Mouse (Mus musculus): Measurements from ENCODE around the gene Kat8. TPM values are rescaled to one million over a fixed set of nuclear protein-coding genes. Genes with fewer than 3 reads are reported as not detected.

Kat8 gene
- 32.7 TPM for polyA plus RNA-seq (2017; shearing (Covaris generic))

DNA sequence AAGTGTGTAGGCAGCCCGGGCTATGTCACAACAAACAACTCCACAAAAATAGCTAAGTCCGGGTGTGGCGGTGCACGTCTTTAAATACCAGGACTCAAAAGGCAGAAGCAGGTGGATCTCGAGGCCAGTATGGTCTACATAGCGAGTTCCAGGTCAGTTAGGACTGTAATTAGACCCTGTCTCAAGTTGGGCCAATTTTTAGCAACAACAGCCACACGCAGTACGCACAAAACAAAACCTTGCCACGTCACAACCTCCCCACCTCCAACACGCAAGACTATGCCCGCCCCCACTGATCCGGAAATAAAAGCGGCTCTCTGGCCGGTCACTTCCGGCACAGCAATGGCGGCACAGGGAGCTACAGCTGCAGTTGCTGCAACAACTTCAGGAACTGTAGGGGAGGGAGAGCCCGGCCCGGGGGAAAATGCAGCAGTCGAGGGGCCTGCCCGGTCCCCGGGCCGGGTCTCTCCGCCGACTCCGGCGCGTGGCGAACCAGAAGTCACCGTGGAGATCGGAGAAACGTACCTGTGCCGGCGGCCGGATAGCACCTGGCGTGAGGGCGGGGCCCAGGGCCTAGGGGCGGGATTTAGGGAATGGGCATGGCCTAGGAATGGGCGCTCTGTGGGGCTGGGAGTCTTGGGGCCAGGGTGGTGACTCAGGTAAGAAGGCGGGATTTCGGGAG is at the start of gene Kat8:
Gene Kat8, plus strand, starts transcription at position 327 of the 682 bp plus-strand sequence.

DNA sequence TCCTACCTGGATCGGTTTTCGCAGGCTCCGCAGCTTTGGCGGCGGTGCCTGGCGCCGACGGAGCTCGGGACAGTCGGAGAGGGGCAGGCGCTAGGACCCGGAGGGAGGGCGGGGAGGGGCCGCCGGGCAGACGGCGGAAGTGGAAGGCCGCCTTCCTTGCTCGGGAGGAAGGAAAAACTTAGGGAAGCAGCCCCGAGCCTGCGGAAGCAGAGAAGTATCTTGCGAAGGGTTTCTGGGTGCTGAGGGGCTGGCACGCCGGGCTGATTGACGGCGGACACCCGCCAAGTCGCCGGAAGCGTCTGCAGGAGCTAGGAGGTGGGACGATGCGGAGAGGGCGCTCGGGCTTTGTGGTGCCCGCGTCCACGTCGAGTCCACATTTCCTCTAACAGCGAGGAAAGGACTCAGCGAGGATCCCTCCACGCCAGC is 36.3 kb upstream of the Kat8 start, which contains the start of gene Zfp646:
Gene Zfp646, plus strand, starts transcription at position 181 of the 426 bp plus-strand sequence.

DNA sequence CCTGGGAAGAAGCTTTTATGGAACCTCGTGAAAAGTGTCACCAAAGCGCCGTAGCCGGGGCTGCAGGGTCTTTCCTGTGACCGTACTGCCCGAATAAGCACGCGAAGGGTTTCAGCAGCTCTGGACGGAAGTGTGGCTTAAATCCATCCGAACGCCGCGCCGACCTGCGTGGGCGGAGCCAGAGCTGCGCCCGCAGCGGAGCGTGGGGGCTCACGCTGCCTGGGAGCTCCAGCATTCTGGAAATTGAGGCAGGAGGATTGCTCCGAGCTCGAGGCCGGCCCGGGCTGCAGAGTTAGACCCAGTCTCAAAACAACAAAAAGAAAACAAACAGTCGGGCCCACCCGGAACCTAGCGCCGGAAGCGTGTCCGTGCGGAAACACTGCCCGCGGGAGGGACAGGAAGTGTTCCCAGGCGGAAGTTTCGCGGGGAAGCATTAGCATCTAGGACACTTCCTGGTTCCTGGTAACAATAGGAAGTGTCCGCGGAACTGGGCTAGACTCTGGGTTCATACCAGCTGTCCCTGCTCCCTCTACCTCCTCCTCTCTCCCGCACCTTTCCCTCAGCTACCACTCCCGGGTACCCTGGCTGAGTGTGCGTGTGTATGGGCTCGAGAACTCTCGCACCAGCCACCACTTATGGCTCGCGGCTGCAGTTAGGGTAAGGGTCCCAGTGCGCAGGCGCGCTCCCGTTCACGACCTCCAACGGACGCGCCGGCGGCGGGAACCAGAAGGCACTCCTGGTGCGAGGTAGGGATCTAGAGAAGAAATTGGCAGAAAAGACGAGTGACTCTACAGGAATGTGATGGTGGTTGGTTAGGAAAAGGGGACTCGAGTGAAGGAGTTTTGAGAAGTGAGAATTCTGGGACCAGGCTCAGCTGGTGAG is 35.6 kb upstream of the Kat8 start, which contains the start of gene Zfp668:
Gene Zfp668, minus strand, starts transcription at position 362 of the 882 bp plus-strand sequence.

GRCm38 (mm10) chr7:127890798-127891197 is 21.5 kb upstream of the Kat8 start, which contains the start of gene Prss53:
Prss53 (minus strand) TSS chr7:127890970.

DNA sequence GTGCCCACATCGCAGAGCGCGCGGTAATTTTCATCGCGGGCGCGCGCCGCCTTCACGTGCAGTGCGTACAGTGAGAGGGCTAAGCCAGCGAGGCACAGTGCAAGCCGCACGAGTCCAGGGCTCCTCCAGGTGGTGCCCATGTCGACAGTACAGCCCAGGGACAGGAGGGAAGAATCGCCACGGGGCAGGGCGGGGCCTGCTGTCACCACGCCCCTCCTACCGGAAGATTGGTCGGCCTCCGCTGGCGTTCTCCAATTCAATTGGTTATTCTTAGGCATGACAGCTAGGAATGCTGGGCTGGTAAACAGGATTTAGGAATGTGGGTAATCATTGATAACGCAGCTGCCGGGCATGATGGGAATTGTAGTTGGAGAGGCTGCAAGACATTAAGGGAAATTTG is 16.9 kb upstream of the Kat8 start, which contains the start of the genes Gm21974 and Vkorc1:
Gene Gm21974, minus strand, starts transcription at position 13 of the 400 bp plus-strand sequence.
Gene Vkorc1, minus strand, starts transcription at position 176 of the 400 bp plus-strand sequence.

DNA sequence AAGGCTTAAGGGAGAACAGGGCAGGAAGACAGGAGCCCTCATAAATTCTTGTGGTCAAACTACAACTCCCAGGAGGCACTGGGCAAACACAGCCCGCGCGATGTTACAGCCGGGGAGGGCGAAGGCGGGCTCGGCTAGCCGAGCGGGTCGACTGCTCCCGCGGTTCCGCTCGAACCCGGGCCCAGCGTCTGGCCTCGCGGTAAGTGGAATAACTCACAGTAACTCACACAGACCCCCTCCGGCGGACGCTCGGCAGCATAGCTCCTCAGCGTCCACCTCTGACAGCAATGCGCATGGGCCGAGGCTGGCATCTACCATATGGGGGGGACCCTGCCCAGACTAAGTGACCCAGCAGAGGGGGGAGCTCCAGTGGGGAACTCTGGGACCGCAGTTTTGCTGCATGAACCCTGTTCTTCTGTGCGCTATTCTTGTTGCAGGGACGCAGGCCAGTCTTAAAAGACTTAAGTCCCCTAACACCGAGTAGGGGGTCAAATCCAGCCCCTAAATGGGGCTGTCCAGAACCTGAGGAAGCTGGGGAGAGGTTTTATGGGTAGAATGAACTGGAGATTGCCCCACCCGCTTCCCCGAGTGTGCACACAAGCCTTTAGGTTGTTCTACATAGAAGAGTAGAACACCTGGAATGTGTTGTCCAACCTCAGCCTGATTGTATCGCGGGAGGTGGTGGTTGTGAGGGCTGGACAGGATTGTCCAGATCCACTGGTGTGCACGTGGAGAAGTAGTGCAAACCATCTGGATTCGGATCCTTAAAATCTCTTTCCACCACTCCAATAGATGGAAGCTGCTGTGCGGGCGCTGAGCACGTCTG is 8.1 kb upstream of the Kat8 start, which contains the start of gene Bckdk:
Gene Bckdk, plus strand, starts transcription at position 112 of the 826 bp plus-strand sequence.

GRCm38 (mm10) chr7:127929923-127930322 is 17.6 kb downstream of the Kat8 start, which contains the start of gene Prss8:
Prss8 (minus strand) TSS chr7:127930104.

DNA sequence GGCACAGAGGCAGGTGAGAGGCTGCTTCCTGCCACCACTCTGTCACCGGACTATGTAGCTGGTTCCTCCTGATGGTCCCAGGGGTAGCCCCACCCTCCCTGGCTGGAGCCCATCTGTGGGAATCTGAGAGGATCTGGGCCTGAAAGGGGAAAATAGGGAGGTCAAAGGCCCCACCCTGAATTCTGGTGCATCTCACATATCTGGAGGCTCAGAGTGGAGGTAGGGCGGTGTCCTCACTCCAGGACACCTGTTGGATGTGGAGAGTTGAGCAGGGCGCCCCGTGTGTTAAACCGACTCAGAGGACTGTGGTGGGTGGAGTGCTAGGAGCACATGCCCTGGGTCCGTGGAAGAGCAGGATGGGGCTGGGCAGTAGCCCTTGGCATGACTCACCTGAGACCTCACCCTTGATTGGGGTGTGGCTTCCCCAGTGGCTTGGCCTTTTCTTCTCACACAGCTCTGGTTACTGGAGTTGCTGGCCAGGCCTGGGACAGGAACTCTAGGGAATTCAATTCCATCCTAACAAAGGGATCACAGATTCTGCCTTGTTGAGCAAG is 34.2 kb downstream of the Kat8 start, which contains the start of gene Prss36:
Gene Prss36, minus strand, starts transcription at position 256 of the 554 bp plus-strand sequence.

GRCm38 (mm10) chr7:127967004-127967921 is 54.9 kb downstream of the Kat8 start, which contains the start of gene Fus:
Fus (plus strand) TSS chr7:127967457.

Other genes starting within 250 kb of the Kat8 start
- gene Bcl7c, start 203.6 kb upstream of the Kat8 start, polyA plus RNA-seq (2017; shearing (Covaris generic)), result 59.3 TPM
- gene Ctf1, start 199.8 kb upstream of the Kat8 start, polyA plus RNA-seq (2017; shearing (Covaris generic)), result not detected
- gene Ctf2, start 180.3 kb upstream of the Kat8 start, polyA plus RNA-seq (2017; shearing (Covaris generic)), result not detected
- gene Fbxl19, start 168.0 kb upstream of the Kat8 start, polyA plus RNA-seq (2017; shearing (Covaris generic)), result 0.71 TPM
- 10.5 TPM for gene Orai3, start 142.7 kb upstream of the Kat8 start, polyA plus RNA-seq (2017; shearing (Covaris generic))
- gene Setd1a, start 135.8 kb upstream of the Kat8 start, polyA plus RNA-seq (2017; shearing (Covaris generic)), result 7.5 TPM
- gene Gm49388, start 126.9 kb upstream of the Kat8 start, polyA plus RNA-seq (2017; shearing (Covaris generic)), result not detected
- gene Hsd3b7, start 111.9 kb upstream of the Kat8 start, polyA plus RNA-seq (2017; shearing (Covaris generic)), result 0.79 TPM
- gene Stx4a, start 88.2 kb upstream of the Kat8 start, polyA plus RNA-seq (2017; shearing (Covaris generic)), result 111 TPM
- gene Stx1b, start 88.0 kb upstream of the Kat8 start, polyA plus RNA-seq (2017; shearing (Covaris generic)), result 0.41 TPM
- gene Zfp646, start 36.3 kb upstream of the Kat8 start, polyA plus RNA-seq (2017; shearing (Covaris generic)), result 25.8 TPM
- gene Zfp668, start 35.7 kb upstream of the Kat8 start, polyA plus RNA-seq (2017; shearing (Covaris generic)), result 9.0 TPM
- gene Prss53, start 21.5 kb upstream of the Kat8 start, polyA plus RNA-seq (2017; shearing (Covaris generic)), result 0.51 TPM
- not detected for gene Gm21974, start 17.1 kb upstream of the Kat8 start, polyA plus RNA-seq (2017; shearing (Covaris generic))
- gene Vkorc1, start 16.9 kb upstream of the Kat8 start, polyA plus RNA-seq (2017; shearing (Covaris generic)), result 47.2 TPM
- 39.1 TPM for gene Bckdk, start 8.4 kb upstream of the Kat8 start, polyA plus RNA-seq (2017; shearing (Covaris generic))
- gene Prss8, start 17.6 kb downstream of the Kat8 start, polyA plus RNA-seq (2017; shearing (Covaris generic)), result not detected
- gene Prss36, start 34.2 kb downstream of the Kat8 start, polyA plus RNA-seq (2017; shearing (Covaris generic)), result 1.7 TPM
- 253 TPM for gene Fus, start 54.9 kb downstream of the Kat8 start, polyA plus RNA-seq (2017; shearing (Covaris generic))
- 95.9 TPM for gene Pycard, start 81.4 kb downstream of the Kat8 start, polyA plus RNA-seq (2017; shearing (Covaris generic))
- gene Trim72, start 91.4 kb downstream of the Kat8 start, polyA plus RNA-seq (2017; shearing (Covaris generic)), result not detected
- gene Itgam, start 150.1 kb downstream of the Kat8 start, polyA plus RNA-seq (2017; shearing (Covaris generic)), result 0.39 TPM
- not detected for gene Gm49368, start 150.2 kb downstream of the Kat8 start, polyA plus RNA-seq (2017; shearing (Covaris generic))
- gene Itgax, start 217.0 kb downstream of the Kat8 start, polyA plus RNA-seq (2017; shearing (Covaris generic)), result 0.72 TPM
- 0.26 TPM for gene Itgad, start 241.9 kb downstream of the Kat8 start, polyA plus RNA-seq (2017; shearing (Covaris generic))

Measured in effector memory CD4-positive, alpha-beta T cell, adult 5 months (primary cell).